Mouse (Mus musculus) G1E (cell line): ENCODE measurements around the gene Ptpn11. TPM values are rescaled to one million over a fixed set of nuclear protein-coding genes. Genes with fewer than 3 reads are reported as not detected.
"Not testable (repeated sequence)": the region's sequence is repeated elsewhere in the genome, so short reads cannot be mapped to it uniquely, and the experiment has no call there.

Experiments used
- ATAC-seq: 2 replicates; pipeline ENCODE4 v1.8.0; 2016; ENCODE audit warnings: mild to moderate bottlenecking; ENCODE audit not compliant: insufficient number of reproducible peaks, poor library complexity, low FRiP score, severe bottlenecking; ENCODE audit errors: extremely low read depth
- DNase-seq: peaks from one replicate; pipeline ENCODE4 v3.0.0; 2012; ENCODE audit warnings: low spot score
- H3K27me3 ChIP-seq: 2 replicates; pipeline ENCODE4 v1.6.1; 2012; ENCODE audit warnings: mild to moderate bottlenecking, low read length, inconsistent platforms; ENCODE audit not compliant: insufficient read depth
- H3K36me3 ChIP-seq: replicated peaks from 2 replicates; pipeline ENCODE3; 2012; ENCODE audit warnings: mild to moderate bottlenecking, inconsistent platforms
- H3K4me1 ChIP-seq: 2 replicates; pipeline ENCODE4 v1.6.1; 2012; ENCODE audit warnings: low read depth, low read length, inconsistent platforms, mixed read lengths; ENCODE audit not compliant: insufficient read depth
- H3K4me3 ChIP-seq: 2 replicates; pipeline ENCODE4 v1.5.1; 2012; ENCODE audit warnings: low read depth, mild to moderate bottlenecking, inconsistent platforms, low read length, moderate library complexity, mixed read lengths
- H3K9me3 ChIP-seq: replicated peaks from 2 replicates; pipeline ENCODE4 v1.6.1; 2012; ENCODE audit warnings: inconsistent platforms
- CTCF ChIP-seq: IDR thresholded peaks from 2 replicates; pipeline ENCODE4 v1.5.1; 2012; ENCODE audit warnings: low read depth, low read length, inconsistent platforms, mixed read lengths
- GATA1 ChIP-seq: IDR thresholded peaks from 2 replicates; pipeline ENCODE4 v1.6.1; 2012; ENCODE audit warnings: borderline replicate concordance, low read length, inconsistent platforms, mixed read lengths
- GATA2 ChIP-seq: IDR thresholded peaks from 2 replicates; pipeline ENCODE4 v1.6.1; 2012; ENCODE audit warnings: low read depth, low read length, inconsistent platforms, borderline replicate concordance
- POLR2AphosphoS5 ChIP-seq: IDR thresholded peaks from 2 replicates; pipeline ENCODE4 v1.6.1; 2012; ENCODE audit warnings: low read depth, low read length, inconsistent platforms; ENCODE audit not compliant: insufficient replicate concordance
- TAL1 ChIP-seq: conservative IDR thresholded peaks from 2 replicates; pipeline ENCODE4 v1.6.1; 2012; ENCODE audit warnings: low read depth, low read length, inconsistent platforms, mixed read lengths
- polyA plus RNA-seq: library from polyadenylated mRNA; stranded (reverse); fragments of >175 nt; gene quantifications from 2 replicates; pipeline ENCODE4 v1.2.3, GENCODE M21; 2012
- total RNA-seq, 2 experiments: library from RNA; stranded (forward) in 1 of 2; stranded (reverse) in 1 of 2; fragments of 200-1000 nt in 1 of 2; fragments of >200 nt in 1 of 2; fragmentation: Nextera tagmentation in 1 of 2; gene quantifications; 2 replicates each; pipeline ENCODE4 v1.2.3; 2014 to 2017

Ptpn11 gene
- total and polyA plus RNA-seq, 3 experiments, result 28.6 to 43.0 (median 28.8) TPM

DNA sequence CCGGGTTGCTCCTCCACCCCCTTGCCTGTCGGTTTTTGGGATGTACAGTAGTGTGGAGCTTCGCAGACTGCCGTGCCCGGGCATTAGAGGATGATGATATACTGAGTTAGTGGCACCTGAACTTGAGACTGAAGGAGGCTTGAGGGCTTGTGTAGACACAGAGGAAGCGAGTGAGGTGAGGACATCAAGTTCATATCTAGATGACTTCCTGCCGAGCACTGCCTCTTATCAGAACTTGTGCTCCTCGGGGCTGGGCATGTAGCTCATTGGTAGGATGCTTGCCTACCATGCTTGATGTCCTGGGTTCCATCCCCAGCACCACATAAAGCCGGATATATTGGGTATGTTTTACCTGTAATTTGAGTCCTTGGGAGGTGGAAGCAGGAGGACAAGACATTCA is 39.6 kb upstream of the Ptpn11 start:
- H3K4me1 ChIP-seq, result peaks cover 81% of the 10 kb centered on the region
- DNase-seq (no peak), ATAC-seq (no peak)
- peak overlapping the region; percentile 0; the same call in 1 of the 2 replicates for H3K4me3 ChIP-seq
- H3K9me3 ChIP-seq, result no peaks in the 10 kb centered on the region
- TF ChIP-seq TAL1 (no peak), GATA1 (no peak), CTCF (no peak), GATA2 (no peak), POLR2AphosphoS5 (no peak)
- H3K36me3 ChIP-seq, result peaks cover 62% of the 10 kb centered on the region
- no peaks in the 10 kb centered on the region for H3K27me3 ChIP-seq

DNA sequence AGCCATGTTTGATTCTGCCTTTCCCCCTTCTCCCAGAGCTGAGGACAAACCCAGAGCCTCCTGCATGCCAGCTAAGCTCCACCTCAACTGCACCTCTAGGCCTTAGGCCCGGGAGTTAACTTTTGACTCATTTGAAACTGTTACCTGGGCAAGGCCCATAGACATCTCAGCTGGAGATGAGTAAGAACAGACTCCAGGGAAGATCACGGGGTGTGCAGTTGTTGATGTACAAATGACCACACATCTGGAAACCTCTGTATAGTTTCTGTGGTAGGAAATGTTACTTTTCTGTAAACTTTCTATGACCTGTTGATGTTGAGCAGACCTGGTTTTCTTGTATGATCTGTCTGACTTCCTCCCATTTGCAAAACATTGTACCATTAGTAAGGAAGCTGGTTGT is 38.0 kb upstream of the Ptpn11 start:
- H3K4me1 ChIP-seq, result peaks cover 81% of the 10 kb centered on the region
- no peaks in the 10 kb centered on the region for H3K9me3 ChIP-seq
- no peak overlapping the region for H3K4me3 ChIP-seq
- no peak for TF ChIP-seq CTCF
- no peak for TF ChIP-seq GATA2
- TF ChIP-seq TAL1, result no peak
- no peak for TF ChIP-seq POLR2AphosphoS5
- no peak for TF ChIP-seq GATA1
- no peaks in the 10 kb centered on the region for H3K27me3 ChIP-seq
- ATAC-seq, result no peak
- no peak for DNase-seq
- peaks cover 65% of the 10 kb centered on the region for H3K36me3 ChIP-seq

DNA sequence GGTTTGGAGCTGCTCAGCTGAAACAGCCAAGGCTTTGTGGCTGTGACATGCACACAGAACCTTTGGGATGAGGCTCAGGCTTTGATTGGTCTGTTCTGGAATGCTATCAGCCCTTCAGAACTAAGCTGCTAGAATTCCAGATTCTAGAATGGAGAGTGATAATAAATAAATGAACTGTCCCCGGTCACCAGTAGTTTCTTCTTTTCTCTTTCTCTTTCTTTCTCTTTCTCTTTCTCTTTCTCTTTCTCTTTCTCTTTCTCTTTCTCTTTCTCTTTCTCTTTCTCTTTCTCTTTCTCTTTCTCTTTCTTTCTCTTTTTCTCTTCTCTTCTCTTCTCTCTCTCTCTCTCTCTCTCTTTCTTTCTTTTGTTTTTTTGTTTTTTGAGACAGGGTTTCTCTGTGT is 36.1 kb upstream of the Ptpn11 start:
- DNase-seq, ATAC-seq, H3K4me3 ChIP-seq, H3K27me3 ChIP-seq, H3K9me3 ChIP-seq: not testable (repeated sequence)
- peaks cover 56% of the 10 kb centered on the region for H3K36me3 ChIP-seq
- peaks cover 71% of the 10 kb centered on the region for H3K4me1 ChIP-seq

DNA sequence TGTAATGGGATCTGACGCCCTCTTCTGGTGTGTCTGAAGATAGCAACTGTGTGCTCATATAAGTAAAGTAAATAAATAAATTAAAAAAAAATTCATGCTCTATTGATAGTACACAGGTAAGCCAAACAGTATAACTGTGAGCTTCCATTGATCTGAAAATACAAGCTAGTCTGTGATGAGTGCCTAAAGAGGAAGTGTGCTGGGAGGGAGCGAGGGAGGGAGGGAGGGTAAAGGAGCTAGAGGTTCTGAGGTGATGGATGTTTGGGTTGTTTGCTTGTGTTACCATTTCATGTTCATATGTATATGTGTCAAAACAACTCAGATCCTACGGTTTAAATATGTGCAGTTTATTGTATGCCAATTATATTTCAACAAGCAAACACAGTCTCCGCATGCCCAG is 35.6 kb upstream of the Ptpn11 start:
- Histone ChIP-seq H3K4me1 (peaks cover 68% of the 10 kb centered on the region), H3K4me3 (no peak overlapping the region)

DNA sequence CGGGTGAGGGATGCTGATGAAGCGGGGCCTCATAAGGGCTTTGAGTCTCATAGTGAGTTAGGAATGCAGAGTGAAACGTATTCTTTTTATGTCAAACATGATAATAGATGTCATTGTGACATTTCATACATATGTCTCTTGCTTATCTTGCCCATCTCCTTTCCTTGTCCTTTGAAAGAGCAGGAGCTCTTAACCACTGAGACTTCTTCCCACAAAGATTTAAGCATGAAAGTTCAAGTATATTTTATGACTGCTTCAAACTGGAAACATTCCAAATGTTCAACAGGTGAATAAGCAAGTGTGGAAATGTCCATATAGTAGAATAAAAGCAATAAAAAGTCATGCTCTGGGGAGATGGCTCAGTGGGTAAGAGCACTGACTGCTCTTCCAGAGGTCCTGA is 35.2 kb upstream of the Ptpn11 start:
- Histone ChIP-seq H3K4me1 (peaks cover 66% of the 10 kb centered on the region), H3K4me3 (no peak overlapping the region; the same call in 1 of the 2 replicates), H3K9me3 (no peaks in the 10 kb centered on the region), H3K36me3 (peaks cover 50% of the 10 kb centered on the region), H3K27me3 (no peaks in the 10 kb centered on the region)
- ATAC-seq (no peak), DNase-seq (no peak)
- no peak for TF ChIP-seq CTCF
- no peak for TF ChIP-seq GATA1
- TF ChIP-seq POLR2AphosphoS5, result no peak
- TF ChIP-seq GATA2, result no peak
- no peak for TF ChIP-seq TAL1

More for the DNA sequence above, 35.6 kb upstream of the Ptpn11 start:
- DNase-seq (no peak), ATAC-seq (peak; percentile 54)
- TF ChIP-seq GATA1 (no peak), TAL1 (no peak), CTCF (no peak), POLR2AphosphoS5 (no peak), GATA2 (no peak)
- H3K9me3 ChIP-seq, result no peaks in the 10 kb centered on the region
- peaks cover 52% of the 10 kb centered on the region for H3K36me3 ChIP-seq
- H3K27me3 ChIP-seq, result no peaks in the 10 kb centered on the region

DNA sequence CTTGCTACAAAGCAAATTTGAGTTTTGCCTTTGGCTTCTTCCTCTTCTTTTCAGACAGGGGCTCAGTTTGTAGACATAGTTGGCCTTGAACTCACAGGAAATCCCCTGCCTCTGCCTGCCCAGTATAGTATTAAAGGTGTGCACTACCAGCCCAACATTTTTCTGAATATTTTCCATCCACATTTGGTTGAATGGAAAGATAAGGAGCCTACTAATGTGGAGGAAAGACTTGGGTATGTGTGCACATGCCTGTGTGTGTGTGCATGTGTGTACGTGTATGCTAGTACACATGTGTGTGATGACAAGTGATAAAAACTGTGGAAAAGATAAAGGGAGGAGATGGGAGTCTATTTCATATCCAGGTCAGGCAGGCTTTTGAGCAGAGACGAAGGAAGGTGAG is 34.7 kb upstream of the Ptpn11 start:
- TF ChIP-seq CTCF (no peak), GATA2 (no peak), TAL1 (no peak)
- no peak for ATAC-seq
- Histone ChIP-seq H3K27me3 (no peaks in the 10 kb centered on the region), H3K9me3 (no peaks in the 10 kb centered on the region), H3K36me3 (peaks cover 47% of the 10 kb centered on the region), H3K4me3 (no peak overlapping the region), H3K4me1 (peaks cover 62% of the 10 kb centered on the region)
- DNase-seq, result no peak

DNA sequence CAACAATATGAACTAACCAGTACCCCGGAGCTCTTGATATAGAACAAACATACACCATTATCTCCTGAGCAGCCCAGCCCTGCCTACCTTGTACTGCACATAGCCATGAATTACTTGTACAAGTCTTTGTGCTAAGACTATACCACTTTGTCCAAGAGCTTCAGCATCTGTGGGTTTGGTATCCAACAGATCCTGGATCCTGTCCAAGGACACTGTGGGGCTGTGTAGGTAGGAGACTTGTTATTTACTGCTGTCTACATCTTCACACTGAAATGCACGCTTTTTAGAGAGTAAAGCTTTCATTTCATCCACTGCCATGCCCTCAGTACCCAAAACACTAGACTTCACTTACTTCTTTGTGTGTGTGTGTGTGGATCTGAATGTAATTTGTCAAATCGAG is 33.7 kb upstream of the Ptpn11 start:
- H3K4me1 ChIP-seq, result peaks cover 53% of the 10 kb centered on the region
- H3K4me3 ChIP-seq, result no peak overlapping the region
- peaks cover 37% of the 10 kb centered on the region for H3K36me3 ChIP-seq
- DNase-seq (no peak), ATAC-seq (no peak)
- H3K27me3 ChIP-seq, result no peaks in the 10 kb centered on the region
- TF ChIP-seq GATA2, result no peak
- no peak for TF ChIP-seq POLR2AphosphoS5
- no peak for TF ChIP-seq TAL1
- no peak for TF ChIP-seq GATA1
- TF ChIP-seq CTCF, result no peak
- H3K9me3 ChIP-seq, result no peaks in the 10 kb centered on the region

DNA sequence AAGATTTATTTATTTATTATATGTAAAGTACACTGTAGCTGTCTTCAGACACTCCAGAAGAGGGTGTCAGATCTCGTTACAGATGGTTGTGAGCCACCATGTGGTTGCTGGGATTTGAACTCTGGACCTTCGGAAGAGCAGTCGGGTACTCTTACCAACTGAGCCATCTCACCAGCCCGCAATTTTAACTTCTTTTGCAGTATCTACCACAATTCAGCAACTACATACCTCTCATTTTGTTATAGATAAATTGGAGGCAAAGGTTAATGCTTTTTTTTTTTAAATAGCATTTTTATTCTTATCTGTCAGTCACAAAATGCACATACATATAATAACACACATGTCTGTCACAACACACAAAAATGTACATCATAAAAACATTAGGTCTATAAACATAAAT is 32.8 kb upstream of the Ptpn11 start:
- not testable (repeated sequence) for ATAC-seq, H3K27me3 ChIP-seq, DNase-seq, H3K9me3 ChIP-seq, H3K4me3 ChIP-seq
- Histone ChIP-seq H3K36me3 (peaks cover 29% of the 10 kb centered on the region), H3K4me1 (peaks cover 54% of the 10 kb centered on the region)
